Mouse (Mus musculus): ENCODE results near the gene Trp53bp1. TPM values are rescaled to one million over a fixed set of nuclear protein-coding genes. Genes with fewer than 3 reads are reported as not detected.

The Trp53bp1 gene
- polyA plus RNA-seq, 1 experiment: 16.5 TPM

DNA sequence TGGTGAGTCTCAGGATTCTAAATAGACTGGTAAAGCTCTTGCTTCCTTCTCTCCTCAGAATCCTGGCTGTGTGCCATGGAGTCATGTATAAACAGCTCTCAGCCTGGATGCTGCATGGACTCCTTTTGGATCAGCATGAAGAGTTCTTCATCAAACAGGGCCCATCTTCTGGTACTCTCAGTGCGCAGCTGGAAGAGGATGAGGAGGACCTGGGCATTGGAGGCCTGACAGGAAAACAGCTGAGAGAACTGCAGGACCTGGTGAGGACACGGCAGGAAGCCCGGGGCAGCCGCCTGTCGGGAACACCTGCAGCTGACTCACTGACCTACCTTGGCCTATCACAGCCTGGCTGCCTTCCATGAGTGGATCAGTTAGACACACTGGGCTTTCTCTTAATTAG is 87.8 kb downstream of the Trp53bp1 start:
- Histone ChIP-seq H3K27me3 (ENCODE audit: control insufficient read depth, insufficient read depth, low read length) (no peaks in the 10 kb centered on the region), H3K4me3 (ENCODE audit: extremely low read depth, insufficient read depth, insufficient read length) (no peak overlapping the region), H3K4me1 (ENCODE audit: control insufficient read depth, insufficient read depth, insufficient read length) (no peaks in the 10 kb centered on the region), H3K27ac (ENCODE audit: insufficient read depth, low read length) (no peak overlapping the region), H3K36me3 (ENCODE audit: control insufficient read depth, insufficient read depth, low read length) (peaks cover 34% of the 10 kb centered on the region)
- 95% methylated on average over 5 of the region's 5 CpGs for WGBS
- no peak for DNase-seq (ENCODE audit: low read depth in 1 of 2, low spot score in 2 of 2)
- TF ChIP-seq CTCF (IDR thresholded peaks at IDR 0.05; ENCODE audit: extremely low read depth, insufficient read depth, insufficient read length, insufficient replicate concordance): no peak
- TF ChIP-seq POLR2A (IDR thresholded peaks at IDR 0.05; ENCODE audit: low read depth, low read length): no peak

DNA sequence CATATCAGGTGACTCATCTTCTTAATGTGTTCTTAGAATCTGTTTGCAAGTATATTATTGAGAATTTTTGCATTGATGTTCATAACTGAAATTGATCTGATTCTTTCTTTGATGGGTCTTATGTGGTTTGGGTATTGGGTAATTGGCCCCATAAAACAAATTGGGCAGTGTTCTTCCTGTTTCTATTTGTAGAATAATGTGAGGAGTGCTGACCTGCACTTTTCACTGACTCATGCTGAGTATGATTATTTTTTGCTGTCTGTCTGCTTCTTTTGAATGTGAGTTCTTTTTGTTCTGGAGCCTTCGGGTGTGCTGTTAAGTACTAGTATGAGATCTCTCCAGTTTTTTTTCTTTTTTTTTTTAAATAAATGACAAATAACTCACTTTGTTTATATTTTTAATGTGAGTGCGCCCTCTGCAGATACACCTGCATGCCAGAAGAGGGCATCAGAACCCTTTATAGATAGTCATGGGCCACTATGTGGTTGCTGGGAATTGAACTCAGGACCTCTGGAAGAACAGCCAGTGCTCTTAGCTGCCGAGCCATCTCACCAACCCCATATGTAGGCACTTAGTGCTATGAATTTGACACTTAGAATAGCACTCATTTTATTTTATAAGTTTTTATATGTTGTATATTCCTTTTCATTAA is 92.3 kb downstream of the Trp53bp1 start:
- TF ChIP-seq POLR2A (IDR thresholded peaks at IDR 0.05; ENCODE audit: low read depth, low read length): no peak
- TF ChIP-seq CTCF (IDR thresholded peaks at IDR 0.05; ENCODE audit: extremely low read depth, insufficient read depth, insufficient read length, insufficient replicate concordance): no peak
- WGBS: 89% methylated on average over 3 of the region's 3 CpGs
- no peak overlapping the region for H3K27ac ChIP-seq (ENCODE audit: insufficient read depth, low read length)
- peaks cover 40% of the 10 kb centered on the region for H3K36me3 ChIP-seq (ENCODE audit: control insufficient read depth, insufficient read depth, low read length)
- no peaks in the 10 kb centered on the region for H3K4me1 ChIP-seq (ENCODE audit: control insufficient read depth, insufficient read depth, insufficient read length)
- no peaks in the 10 kb centered on the region for H3K27me3 ChIP-seq (ENCODE audit: control insufficient read depth, insufficient read depth, low read length)
- DNase-seq (ENCODE audit: low read depth in 1 of 2, low spot score in 2 of 2): no peak
- no peak overlapping the region for H3K4me3 ChIP-seq (ENCODE audit: extremely low read depth, insufficient read depth, insufficient read length)

DNA sequence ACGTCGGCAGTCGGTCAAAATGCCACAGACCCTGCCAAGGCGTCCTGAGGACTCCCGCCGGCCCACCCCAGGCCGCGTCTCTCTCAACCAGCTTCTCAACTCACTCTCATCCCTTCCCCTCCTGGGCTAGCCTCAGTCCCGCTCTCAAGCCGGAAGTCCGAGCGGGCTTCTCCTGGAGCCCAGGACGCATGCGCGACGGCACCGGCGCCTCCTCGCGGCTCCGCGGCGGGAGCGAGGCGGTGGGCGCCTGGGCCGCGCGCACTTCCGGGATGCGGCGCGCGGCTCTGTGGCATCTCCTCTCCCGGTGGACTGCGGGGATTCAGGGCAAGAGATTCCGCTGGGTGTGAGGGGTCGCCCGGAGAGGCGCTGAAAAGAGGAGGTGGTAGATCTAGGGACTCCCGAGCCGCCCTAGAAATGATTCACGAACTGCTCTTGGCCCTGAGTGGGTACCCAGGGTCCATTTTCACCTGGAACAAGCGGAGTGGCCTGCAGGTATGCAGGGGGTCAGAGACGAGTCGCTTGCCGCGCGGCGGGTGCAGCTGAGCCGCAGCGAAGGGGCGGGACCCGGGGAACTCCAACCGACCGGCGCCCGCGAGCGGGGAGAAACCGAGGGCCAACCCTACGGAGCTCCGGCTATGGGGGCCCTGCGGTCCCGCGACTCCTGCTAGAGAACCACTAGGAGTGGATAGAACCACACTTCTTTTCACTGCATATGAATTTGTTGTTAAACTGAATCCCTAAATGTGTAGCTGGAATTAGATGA is 100.0 kb downstream of the Trp53bp1 start, which contains the start of gene Zscan29:
Gene Zscan29, minus strand, starts transcription at position 146 of the 763 bp plus-strand sequence.
- TF ChIP-seq POLR2A (IDR thresholded peaks at IDR 0.05; ENCODE audit: low read depth, low read length): peak; percentile 84
- TF ChIP-seq CTCF (IDR thresholded peaks at IDR 0.05; ENCODE audit: extremely low read depth, insufficient read depth, insufficient read length, insufficient replicate concordance): peak; percentile 4; the same call in 1 of the 2 replicates
- Histone ChIP-seq H3K27ac (ENCODE audit: insufficient read depth, low read length) (peak within 1 kb of the TSS; percentile 93), H3K36me3 (ENCODE audit: control insufficient read depth, insufficient read depth, low read length) (peaks cover 16% of the 10 kb centered on the region), H3K4me1 (ENCODE audit: control insufficient read depth, insufficient read depth, insufficient read length) (peaks cover 6% of the 10 kb centered on the region; the same call in 1 of the 2 replicates), H3K4me3 (ENCODE audit: extremely low read depth, insufficient read depth, insufficient read length) (peak within 1 kb of the TSS; percentile 97), H3K27me3 (ENCODE audit: control insufficient read depth, insufficient read depth, low read length) (no peaks in the 10 kb centered on the region)
- under 1% methylated on average over 65 of the region's 66 CpGs for WGBS
- peak; percentile 69 to 90 for DNase-seq (ENCODE audit: low read depth in 1 of 2, low spot score in 2 of 2)

DNA sequence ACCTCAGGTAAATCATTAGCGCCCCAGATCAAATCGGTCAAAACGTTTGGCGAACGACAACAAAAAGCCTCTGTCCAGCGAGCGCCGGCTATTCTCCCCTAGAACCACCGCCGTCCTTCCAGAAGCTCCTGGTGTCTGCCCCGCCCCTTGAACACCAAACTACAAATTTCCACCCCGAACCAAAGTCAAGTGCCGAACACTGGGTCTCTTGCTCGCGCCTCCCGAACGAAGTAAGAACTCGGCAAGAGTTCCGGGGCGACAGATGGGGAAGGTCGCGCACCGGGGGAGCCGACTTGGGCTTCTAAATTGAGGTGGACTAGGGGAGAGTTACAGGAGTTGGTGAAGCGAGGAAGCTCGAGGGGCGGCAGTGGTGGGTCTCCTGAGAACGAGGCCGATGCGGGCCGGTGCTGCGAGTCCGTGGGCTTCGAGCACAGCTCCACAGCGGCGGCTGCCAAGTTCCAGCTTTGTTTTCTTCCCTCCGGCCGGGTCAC is 100.7 kb downstream of the Trp53bp1 start, which contains the start of gene Tubgcp4:
Gene Tubgcp4, plus strand, starts transcription at position 174 of the 491 bp plus-strand sequence.
- H3K27ac ChIP-seq (ENCODE audit: insufficient read depth, low read length): peak within 1 kb of the TSS; percentile 93
- DNase-seq (ENCODE audit: low read depth in 1 of 2, low spot score in 2 of 2): peak; percentile 14 to 38

DNA sequence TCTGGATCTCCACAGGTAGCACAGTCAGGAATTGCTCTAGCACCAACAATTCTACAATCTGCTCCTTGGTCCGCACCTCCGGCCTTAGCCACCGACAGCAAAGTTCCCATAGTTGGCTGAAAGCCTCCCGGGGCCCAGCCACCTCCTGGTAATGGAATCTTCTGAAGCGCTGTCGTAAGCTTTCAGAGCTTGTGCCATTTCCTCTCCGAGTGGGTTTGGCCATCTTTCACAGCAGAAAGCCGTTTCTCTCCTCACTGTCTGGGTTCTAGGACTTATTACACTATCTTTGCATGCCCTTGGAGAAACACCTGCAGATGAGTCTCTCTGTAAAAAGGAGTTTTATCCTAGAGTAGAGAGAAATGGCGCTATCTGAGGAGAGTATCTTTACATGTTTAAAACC is 101.3 kb downstream of the Trp53bp1 start:
- TF ChIP-seq CTCF (IDR thresholded peaks at IDR 0.05; ENCODE audit: extremely low read depth, insufficient read depth, insufficient read length, insufficient replicate concordance) (no peak), POLR2A (IDR thresholded peaks at IDR 0.05; ENCODE audit: low read depth, low read length) (no peak)
- WGBS: 7% methylated on average over 9 of the region's 9 CpGs
- H3K36me3 ChIP-seq (ENCODE audit: control insufficient read depth, insufficient read depth, low read length): peaks cover 15% of the 10 kb centered on the region
- DNase-seq (ENCODE audit: low read depth in 1 of 2, low spot score in 2 of 2): peak in 1 of 2 experiments; percentile 22
- H3K27ac ChIP-seq (ENCODE audit: insufficient read depth, low read length): no peak overlapping the region
- no peaks in the 10 kb centered on the region for H3K27me3 ChIP-seq (ENCODE audit: control insufficient read depth, insufficient read depth, low read length)
- H3K4me1 ChIP-seq (ENCODE audit: control insufficient read depth, insufficient read depth, insufficient read length): peaks cover 6% of the 10 kb centered on the region; the same call in 1 of the 2 replicates
- H3K4me3 ChIP-seq (ENCODE audit: extremely low read depth, insufficient read depth, insufficient read length): peak overlapping the region; percentile 97

More for the DNA sequence above, 100.7 kb downstream of the Trp53bp1 start, which contains the start of gene Tubgcp4:
- no peak for TF ChIP-seq CTCF (IDR thresholded peaks at IDR 0.05; ENCODE audit: extremely low read depth, insufficient read depth, insufficient read length, insufficient replicate concordance)
- no peak for TF ChIP-seq POLR2A (IDR thresholded peaks at IDR 0.05; ENCODE audit: low read depth, low read length)
- H3K27me3 ChIP-seq (ENCODE audit: control insufficient read depth, insufficient read depth, low read length): no peaks in the 10 kb centered on the region
- WGBS: under 1% methylated on average over 38 of the region's 38 CpGs
- H3K4me3 ChIP-seq (ENCODE audit: extremely low read depth, insufficient read depth, insufficient read length): peak within 1 kb of the TSS; percentile 97
- peaks cover 16% of the 10 kb centered on the region for H3K36me3 ChIP-seq (ENCODE audit: control insufficient read depth, insufficient read depth, low read length)
- H3K4me1 ChIP-seq (ENCODE audit: control insufficient read depth, insufficient read depth, insufficient read length): peaks cover 6% of the 10 kb centered on the region; the same call in 1 of the 2 replicates

DNA sequence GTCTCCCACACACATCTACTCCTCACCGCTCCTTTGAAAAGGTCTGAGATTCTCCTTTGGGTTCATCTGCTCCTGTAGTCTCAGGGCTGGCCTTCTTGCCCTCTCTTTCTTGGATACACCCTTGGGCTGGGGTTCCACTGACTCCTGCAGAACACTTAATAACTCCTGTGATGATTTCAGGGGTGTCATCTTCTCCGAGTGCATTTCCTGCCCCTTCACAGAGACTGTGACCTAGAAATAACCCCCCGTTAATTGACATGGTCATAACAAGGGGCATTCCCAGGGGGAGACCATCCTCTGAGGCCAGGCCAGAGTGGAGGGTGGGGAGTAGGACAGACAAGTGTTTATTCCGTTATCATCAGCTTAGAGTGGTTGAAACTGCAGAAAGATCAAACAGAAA is 102.0 kb downstream of the Trp53bp1 start:
- no peak for DNase-seq (ENCODE audit: low read depth in 1 of 2, low spot score in 2 of 2)
- H3K4me1 ChIP-seq (ENCODE audit: control insufficient read depth, insufficient read depth, insufficient read length): peaks cover 6% of the 10 kb centered on the region; the same call in 1 of the 2 replicates
- no peak overlapping the region; the same call in 1 of the 2 replicates for H3K4me3 ChIP-seq (ENCODE audit: extremely low read depth, insufficient read depth, insufficient read length)
- H3K27ac ChIP-seq (ENCODE audit: insufficient read depth, low read length): no peak overlapping the region
- TF ChIP-seq CTCF (IDR thresholded peaks at IDR 0.05; ENCODE audit: extremely low read depth, insufficient read depth, insufficient read length, insufficient replicate concordance): no peak
- TF ChIP-seq POLR2A (IDR thresholded peaks at IDR 0.05; ENCODE audit: low read depth, low read length): no peak
- WGBS: 44% methylated on average over 4 of the region's 4 CpGs
- H3K27me3 ChIP-seq (ENCODE audit: control insufficient read depth, insufficient read depth, low read length): no peaks in the 10 kb centered on the region
- peaks cover 12% of the 10 kb centered on the region for H3K36me3 ChIP-seq (ENCODE audit: control insufficient read depth, insufficient read depth, low read length)
